Mouse (Mus musculus): ENCODE results near the gene Gm45717. TPM values are rescaled to one million over a fixed set of nuclear protein-coding genes. Genes with fewer than 3 reads are reported as not detected.

The Gm45717 gene
- polyA plus RNA-seq, 1 experiment from 2014 or later, result not detected

DNA sequence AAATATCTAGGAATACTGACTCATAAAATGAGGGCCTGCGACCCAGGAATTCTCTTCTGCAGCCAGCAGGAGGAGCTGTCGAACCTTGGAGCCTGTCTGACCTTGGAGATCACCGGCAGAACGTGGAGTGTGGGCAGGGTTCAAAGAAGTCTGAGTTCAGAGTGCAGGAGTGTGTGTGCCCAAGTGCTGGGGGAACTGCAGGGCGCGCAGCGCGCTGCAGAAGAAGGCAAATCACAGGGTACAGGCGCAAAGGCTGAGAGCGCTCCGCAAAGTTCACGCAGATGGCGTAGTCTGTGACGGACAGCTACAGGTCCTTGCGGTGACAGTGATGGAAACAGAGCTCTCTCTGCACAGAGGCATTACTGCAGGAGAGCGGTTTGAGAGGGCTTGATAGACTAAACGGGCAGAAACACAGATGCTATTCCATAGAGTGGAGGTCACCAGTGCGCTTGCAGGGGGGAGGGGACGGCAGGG, 47.1 kb downstream of the Gm45717 start:
- no peaks in the 10 kb centered on the region for H3K9me3 ChIP-seq
- peaks cover 4% of the 10 kb centered on the region; the same call in 1 of the 2 replicates for H3K4me1 ChIP-seq
- WGBS, result under 1% methylated on average over 19 of the region's 19 CpGs
- peak overlapping the region; percentile 34 for H3K4me3 ChIP-seq (replicated peaks)
- no peaks in the 10 kb centered on the region for H3K36me3 ChIP-seq (replicated peaks)
- peak overlapping the region; percentile 61 for H3K4me2 ChIP-seq
- peak; percentile 57; the same call in 1 of the 2 replicates for ATAC-seq (ENCODE audit: low FRiP score)
- H3K27ac ChIP-seq, result no peak overlapping the region
- no peaks in the 10 kb centered on the region for H3K27me3 ChIP-seq
- peak overlapping the region; percentile 12; the same call in 1 of the 2 replicates for H3K9ac ChIP-seq

- no peaks in the 10 kb centered on the region for H3K9me3 ChIP-seq
- H3K4me3 ChIP-seq (replicated peaks), result no peak overlapping the region
- H3K27me3 ChIP-seq, result no peaks in the 10 kb centered on the region
- peaks cover 4% of the 10 kb centered on the region; the same call in 1 of the 2 replicates for H3K4me1 ChIP-seq
- H3K27ac ChIP-seq, result no peak overlapping the region
- ATAC-seq (ENCODE audit: low FRiP score), result no peak
- no peak overlapping the region; the same call in 1 of the 2 replicates for H3K9ac ChIP-seq
- H3K36me3 ChIP-seq (replicated peaks), result no peaks in the 10 kb centered on the region
- 52% methylated on average over 7 of the region's 7 CpGs for WGBS
- peak overlapping the region; percentile 61; the same call in 1 of the 2 replicates for H3K4me2 ChIP-seq
Measured at GRCm38 (mm10) chr7:140908181-140908580, 47.6 kb downstream of the Gm45717 start.

DNA sequence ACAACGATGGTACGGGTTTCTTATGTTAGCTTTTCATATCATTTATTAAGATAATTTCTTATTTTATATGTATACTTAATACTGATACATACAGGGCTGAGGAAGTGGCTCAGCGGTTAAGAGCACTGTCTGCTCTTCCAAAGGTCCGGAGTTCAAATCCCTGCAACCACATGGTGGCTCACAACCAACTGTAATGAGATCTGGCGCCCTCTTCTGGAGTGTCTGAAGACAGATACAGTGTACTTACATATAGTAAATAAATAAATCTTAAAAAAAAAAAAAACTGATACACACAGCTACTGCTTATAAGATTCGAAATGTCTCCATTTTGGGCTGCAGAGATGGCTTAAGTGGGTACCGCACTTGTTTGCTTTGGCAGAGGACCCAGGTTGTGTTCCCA, 48.0 kb downstream of the Gm45717 start:
- ATAC-seq (ENCODE audit: low FRiP score), result no peak
- 90% methylated on average over 7 of the region's 7 CpGs for WGBS
- peaks cover 4% of the 10 kb centered on the region; the same call in 1 of the 2 replicates for H3K4me1 ChIP-seq

DNA sequence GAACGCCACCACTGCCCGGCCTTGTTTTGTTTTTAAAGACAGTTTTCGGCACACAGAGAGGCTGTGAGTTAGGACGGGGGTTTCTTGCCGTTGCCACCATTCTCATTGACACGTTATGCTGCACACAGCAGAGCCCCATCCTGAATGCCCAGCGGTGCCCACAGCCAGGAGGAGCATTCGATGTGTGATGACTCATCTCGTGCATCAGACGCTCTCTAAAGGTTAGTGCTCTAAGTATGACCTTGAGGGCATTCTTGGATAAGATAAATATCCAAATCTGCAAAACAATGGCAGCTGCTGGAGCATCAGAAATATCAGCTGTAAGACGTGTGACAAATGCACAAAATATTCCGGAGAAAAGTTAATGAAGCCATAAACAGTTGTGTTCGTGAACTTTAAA, 48.6 kb downstream of the Gm45717 start:
- no peak overlapping the region for H3K4me2 ChIP-seq
- no peak overlapping the region for H3K27ac ChIP-seq
- no peak overlapping the region for H3K4me3 ChIP-seq (replicated peaks)
- 87% methylated on average over 13 of the region's 13 CpGs for WGBS
- H3K36me3 ChIP-seq (replicated peaks), result no peaks in the 10 kb centered on the region
- H3K9ac ChIP-seq, result no peak overlapping the region
- peaks cover 4% of the 10 kb centered on the region; the same call in 1 of the 2 replicates for H3K4me1 ChIP-seq
- no peaks in the 10 kb centered on the region for H3K9me3 ChIP-seq
- no peak for ATAC-seq (ENCODE audit: low FRiP score)
- H3K27me3 ChIP-seq, result no peaks in the 10 kb centered on the region

More for the DNA sequence above, 48.0 kb downstream of the Gm45717 start:
- H3K36me3 ChIP-seq (replicated peaks), result no peaks in the 10 kb centered on the region
- H3K4me3 ChIP-seq (replicated peaks), result no peak overlapping the region
- no peaks in the 10 kb centered on the region for H3K27me3 ChIP-seq
- H3K4me2 ChIP-seq, result no peak overlapping the region
- H3K27ac ChIP-seq, result no peak overlapping the region
- no peaks in the 10 kb centered on the region for H3K9me3 ChIP-seq
- H3K9ac ChIP-seq, result no peak overlapping the region

GRCm38 (mm10) chr7:140905642-140906081, 50.1 kb downstream of the Gm45717 start:
- Histone ChIP-seq H3K27ac (no peak overlapping the region), H3K4me2 (no peak overlapping the region), H3K4me1 (peaks cover 4% of the 10 kb centered on the region; the same call in 1 of the 2 replicates), H3K4me3 (replicated peaks) (no peak overlapping the region), H3K27me3 (no peaks in the 10 kb centered on the region), H3K36me3 (replicated peaks) (no peaks in the 10 kb centered on the region), H3K9ac (no peak overlapping the region), H3K9me3 (no peaks in the 10 kb centered on the region)
- no peak for ATAC-seq (ENCODE audit: low FRiP score)
- WGBS, result 94% methylated on average over 2 of the region's 2 CpGs

GRCm38 (mm10) chr7:140903212-140903611, 52.5 kb downstream of the Gm45717 start:
- Histone ChIP-seq H3K4me2 (no peak overlapping the region), H3K9me3 (no peaks in the 10 kb centered on the region), H3K27me3 (no peaks in the 10 kb centered on the region), H3K4me3 (replicated peaks) (no peak overlapping the region), H3K27ac (no peak overlapping the region), H3K36me3 (replicated peaks) (peaks cover 13% of the 10 kb centered on the region), H3K4me1 (no peaks in the 10 kb centered on the region), H3K9ac (no peak overlapping the region)
- WGBS, result 24% methylated on average over 13 of the region's 13 CpGs
- ATAC-seq (ENCODE audit: low FRiP score), result peak; percentile 46; the same call in 1 of the 2 replicates

DNA sequence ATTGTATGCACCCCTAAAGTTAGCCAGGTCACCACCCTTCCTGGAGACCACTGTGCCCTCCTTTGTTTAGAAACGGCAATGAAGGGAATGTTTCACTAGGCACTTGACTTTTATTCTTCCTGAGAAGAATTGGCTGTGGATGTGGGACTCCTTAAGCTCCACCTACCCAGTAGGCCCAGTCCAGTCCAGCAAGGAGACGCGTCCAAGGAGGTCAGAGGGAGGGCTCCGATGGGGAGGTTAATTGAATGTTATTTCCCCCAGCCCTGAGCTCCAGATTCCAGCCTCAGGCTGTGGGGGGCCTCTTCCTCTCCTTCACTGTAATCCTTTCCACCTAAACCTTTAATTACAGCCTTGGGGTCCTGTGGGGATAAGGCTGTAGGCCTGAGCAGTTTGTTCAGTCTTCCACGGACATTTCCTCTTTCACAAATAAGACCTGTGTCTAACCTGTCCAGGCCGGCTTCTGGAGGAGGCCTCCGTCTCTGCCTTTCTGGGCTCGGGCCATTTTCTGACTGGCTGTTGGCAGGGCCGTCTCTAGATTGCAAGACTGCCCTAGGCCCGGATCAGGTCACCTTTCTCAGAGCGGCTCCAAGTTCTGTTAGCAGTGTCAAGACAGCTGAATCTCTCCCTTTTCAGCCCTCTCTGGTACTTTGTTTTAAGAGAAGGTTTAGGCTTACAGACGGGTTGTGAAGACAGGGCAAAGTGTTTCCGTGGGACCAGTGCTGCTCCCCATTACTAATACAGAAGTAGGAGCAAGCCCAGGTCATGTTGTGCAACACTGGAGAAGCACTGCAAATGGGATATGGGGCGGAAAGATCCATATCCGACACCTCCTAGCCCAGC, 53.5 kb downstream of the Gm45717 start:
- H3K9me3 ChIP-seq, result no peaks in the 10 kb centered on the region
- no peak overlapping the region for H3K9ac ChIP-seq
- no peaks in the 10 kb centered on the region for H3K4me1 ChIP-seq
- H3K27ac ChIP-seq, result no peak overlapping the region
- H3K4me2 ChIP-seq, result no peak overlapping the region
- no peak for ATAC-seq (ENCODE audit: low FRiP score)
- 71% methylated on average over 15 of the region's 15 CpGs for WGBS
- no peak overlapping the region for H3K4me3 ChIP-seq (replicated peaks)
- peaks cover 22% of the 10 kb centered on the region for H3K36me3 ChIP-seq (replicated peaks)
- no peaks in the 10 kb centered on the region for H3K27me3 ChIP-seq

DNA sequence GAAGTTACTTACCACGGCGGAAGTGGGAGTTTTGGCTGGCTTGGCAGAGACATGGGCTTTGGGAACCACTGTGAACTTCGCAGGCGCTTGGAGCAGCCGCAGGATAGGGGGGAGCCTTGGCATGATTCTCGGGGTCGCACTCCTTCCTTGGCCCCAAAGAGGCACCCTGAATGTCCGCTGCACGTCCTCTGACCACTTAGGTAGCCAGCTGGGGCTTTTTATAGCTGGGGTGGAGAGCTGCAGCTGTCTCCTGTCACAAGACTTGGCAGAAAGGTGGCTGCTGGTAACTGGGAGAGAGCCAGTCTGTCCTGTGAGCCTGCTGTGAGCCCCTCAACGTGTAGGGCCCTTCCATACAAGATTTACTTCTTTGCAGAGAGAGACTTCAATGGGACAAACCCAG, 55.5 kb downstream of the Gm45717 start, which contains the start of gene Cox8b:
TSS of gene Cox8b (minus strand) at position 227 of the 400 bp plus-strand sequence.
- Histone ChIP-seq H3K4me3 (replicated peaks) (no peak within 1 kb of the TSS), H3K9ac (no peak within 1 kb of the TSS), H3K27me3 (no peaks in the 10 kb centered on the region), H3K36me3 (replicated peaks) (peaks cover 39% of the 10 kb centered on the region), H3K27ac (no peak within 1 kb of the TSS), H3K4me2 (no peak within 1 kb of the TSS), H3K4me1 (no peaks in the 10 kb centered on the region), H3K9me3 (no peaks in the 10 kb centered on the region)
- 87% methylated on average over 10 of the region's 10 CpGs for WGBS
- no peak for ATAC-seq (ENCODE audit: low FRiP score)

Other genes starting within 250 kb of the Gm45717 start
- gene Cyp2e1, start 192.2 kb downstream of the Gm45717 start, polyA plus RNA-seq (2016; fragmentation: Nextera tagmentation; extraction: Ambion mirVana), result not detected in 2 replicates
- 0.13 and 0.31 TPM in 2 replicates for gene Syce1, start 168.1 kb downstream of the Gm45717 start, polyA plus RNA-seq (2016; fragmentation: Nextera tagmentation; extraction: Ambion mirVana)
- 7.0 and 7.4 TPM in 2 replicates for gene Zfp941, start 133.8 kb downstream of the Gm45717 start, polyA plus RNA-seq (2016; fragmentation: Nextera tagmentation; extraction: Ambion mirVana)
- not detected in 2 replicates for gene Urah, start 120.9 kb downstream of the Gm45717 start, polyA plus RNA-seq (2016; fragmentation: Nextera tagmentation; extraction: Ambion mirVana)
- gene Scgb1c1, start 110.4 kb downstream of the Gm45717 start, polyA plus RNA-seq (2016; fragmentation: Nextera tagmentation; extraction: Ambion mirVana), result not detected in 2 replicates
- 0.13 TPM in 1 of 2 replicates, not detected in the other for gene Odf3, start 108.1 kb downstream of the Gm45717 start, polyA plus RNA-seq (2016; fragmentation: Nextera tagmentation; extraction: Ambion mirVana)
- gene Gm45785, start 99.6 kb downstream of the Gm45717 start, polyA plus RNA-seq (2016; fragmentation: Nextera tagmentation; extraction: Ambion mirVana), result not detected in 2 replicates
- 60.3 and 65.6 TPM in 2 replicates for gene Ric8a, start 99.0 kb downstream of the Gm45717 start, polyA plus RNA-seq (2016; fragmentation: Nextera tagmentation; extraction: Ambion mirVana)
- 27.6 and 27.8 TPM in 2 replicates for gene Bet1l, start 98.4 kb downstream of the Gm45717 start, polyA plus RNA-seq (2016; fragmentation: Nextera tagmentation; extraction: Ambion mirVana)
- gene Psmd13, start 74.0 kb downstream of the Gm45717 start, polyA plus RNA-seq (2016; fragmentation: Nextera tagmentation; extraction: Ambion mirVana), result 307 and 318 TPM in 2 replicates
- gene Sirt3, start 73.6 kb downstream of the Gm45717 start, polyA plus RNA-seq (2016; fragmentation: Nextera tagmentation; extraction: Ambion mirVana), result 24.7 and 26.1 TPM in 2 replicates
- not detected in 2 replicates for gene Cox8b, start 55.5 kb downstream of the Gm45717 start, polyA plus RNA-seq (2016; fragmentation: Nextera tagmentation; extraction: Ambion mirVana)
- gene Nlrp6, start 35.0 kb downstream of the Gm45717 start, polyA plus RNA-seq (2016; fragmentation: Nextera tagmentation; extraction: Ambion mirVana), result 0.13 and 0.17 TPM in 2 replicates
- gene Pgghg, start 14.5 kb downstream of the Gm45717 start, polyA plus RNA-seq (2016; fragmentation: Nextera tagmentation; extraction: Ambion mirVana), result 12.7 and 12.9 TPM in 2 replicates
- gene Ifitm5, start 5.6 kb downstream of the Gm45717 start, polyA plus RNA-seq (2016; fragmentation: Nextera tagmentation; extraction: Ambion mirVana), result 0.78 and 1.4 TPM in 2 replicates
- 178 and 217 TPM in 2 replicates for gene Ifitm2, start 50 bp upstream of the Gm45717 start, polyA plus RNA-seq (2016; fragmentation: Nextera tagmentation; extraction: Ambion mirVana)
- gene Ifitm1, start 11.3 kb upstream of the Gm45717 start, polyA plus RNA-seq (2016; fragmentation: Nextera tagmentation; extraction: Ambion mirVana), result 5.8 and 6.2 TPM in 2 replicates
- 11.6 and 13.0 TPM in 2 replicates for gene Ifitm3, start 54.8 kb upstream of the Gm45717 start, polyA plus RNA-seq (2016; fragmentation: Nextera tagmentation; extraction: Ambion mirVana)
- gene Ifitm6, start 62.0 kb upstream of the Gm45717 start, polyA plus RNA-seq (2016; fragmentation: Nextera tagmentation; extraction: Ambion mirVana), result not detected in 2 replicates
- gene Gm17387, start 73.2 kb upstream of the Gm45717 start, polyA plus RNA-seq (2016; fragmentation: Nextera tagmentation; extraction: Ambion mirVana), result not detected in 2 replicates
- 40.7 and 43.6 TPM in 2 replicates for gene B4galnt4, start 105.2 kb upstream of the Gm45717 start, polyA plus RNA-seq (2016; fragmentation: Nextera tagmentation; extraction: Ambion mirVana)
- 1.3 and 1.5 TPM in 2 replicates for gene Pkp3, start 122.3 kb upstream of the Gm45717 start, polyA plus RNA-seq (2016; fragmentation: Nextera tagmentation; extraction: Ambion mirVana)
- 1.3 and 1.5 TPM in 2 replicates for gene Sigirr, start 144.6 kb upstream of the Gm45717 start, polyA plus RNA-seq (2016; fragmentation: Nextera tagmentation; extraction: Ambion mirVana)
- 0.31 and 0.37 TPM in 2 replicates for gene Ano9, start 161.9 kb upstream of the Gm45717 start, polyA plus RNA-seq (2016; fragmentation: Nextera tagmentation; extraction: Ambion mirVana)
- 63.5 and 64.9 TPM in 2 replicates for gene Ptdss2, start 166.4 kb upstream of the Gm45717 start, polyA plus RNA-seq (2016; fragmentation: Nextera tagmentation; extraction: Ambion mirVana)
- gene Rnh1, start 216.9 kb upstream of the Gm45717 start, polyA plus RNA-seq (2016; fragmentation: Nextera tagmentation; extraction: Ambion mirVana), result 47.2 and 49.7 TPM in 2 replicates
- gene Hras, start 238.1 kb upstream of the Gm45717 start, polyA plus RNA-seq (2016; fragmentation: Nextera tagmentation; extraction: Ambion mirVana), result 79.1 and 89.4 TPM in 2 replicates
- 14.2 and 16.0 TPM in 2 replicates for gene Lrrc56, start 238.2 kb upstream of the Gm45717 start, polyA plus RNA-seq (2016; fragmentation: Nextera tagmentation; extraction: Ambion mirVana)